ENCODE assay signal across 24 mouse cellular contexts in the genomic region with DNA sequence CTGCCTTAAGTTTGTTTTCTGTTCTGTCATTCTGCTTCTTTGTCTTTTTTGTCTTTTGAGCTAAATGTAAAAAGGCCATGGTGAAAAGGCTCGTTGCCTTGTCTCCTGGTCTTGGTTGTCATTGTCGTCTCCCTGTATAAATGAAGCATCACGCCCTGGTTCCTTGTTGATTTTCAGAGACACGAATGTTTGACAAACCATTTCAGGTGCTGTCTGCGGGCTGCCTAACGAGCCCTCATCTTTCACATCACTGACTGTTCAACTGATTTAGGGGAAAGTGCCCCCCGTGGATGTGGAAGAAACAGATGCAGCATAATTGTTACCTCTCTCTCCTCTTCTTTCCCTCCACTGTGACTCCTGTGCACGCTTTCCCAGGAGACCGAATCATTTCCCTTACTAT.
"Had no signal": no experiment of that assay in that cellular context is flagged by ENCODE, and none has a peak within 500 bp of the region (broad histone marks: within the 10 kb centered on the region; RNA-seq: fewer than 3 reads in every experiment).

No protein-coding gene starts in this region.

- H3K27ac ChIP-seq: heart, embryonic 10.5 days; heart, embryonic 13.5 days; heart, embryonic 15.5 days; hindbrain, embryonic 14.5 days; kidney, embryonic 15.5 days; kidney, postnatal 0 days; limb, embryonic 13.5 days; limb, embryonic 15.5 days; liver, embryonic 12.5 days had no signal

- ATAC-seq: hindbrain, embryonic 16.5 days; intestine, embryonic 16.5 days; liver, embryonic 12.5 days had no signal

- H3K4me2 ChIP-seq: heart, embryonic 13.5 days; heart, embryonic 15.5 days; hindbrain, embryonic 14.5 days; kidney, embryonic 15.5 days; limb, embryonic 13.5 days; limb, embryonic 15.5 days; liver, embryonic 12.5 days had no signal

- H3K9me3 ChIP-seq: heart, embryonic 10.5 days; heart, embryonic 13.5 days; heart, embryonic 15.5 days; kidney, embryonic 15.5 days; limb, embryonic 13.5 days; limb, embryonic 15.5 days; liver, embryonic 12.5 days had no signal

- H3K4me1 ChIP-seq: heart, embryonic 10.5 days; heart, embryonic 13.5 days; heart, embryonic 15.5 days; kidney, embryonic 15.5 days; limb, embryonic 13.5 days; limb, embryonic 15.5 days; liver, embryonic 12.5 days had no signal

- H3K36me3 ChIP-seq: heart, embryonic 10.5 days; heart, embryonic 13.5 days; heart, embryonic 15.5 days; kidney, embryonic 15.5 days; limb, embryonic 13.5 days; limb, embryonic 15.5 days; liver, embryonic 12.5 days had no signal

- H3K9ac ChIP-seq: heart, embryonic 13.5 days; heart, embryonic 15.5 days; hindbrain, embryonic 14.5 days; kidney, embryonic 15.5 days; limb, embryonic 13.5 days; limb, embryonic 15.5 days; liver, embryonic 12.5 days had no signal

- H3K27me3 ChIP-seq: heart, embryonic 15.5 days; kidney, embryonic 15.5 days; limb, embryonic 13.5 days; limb, embryonic 15.5 days; liver, embryonic 12.5 days had no signal

- DNase-seq: gastrocnemius, postnatal 14 days; gastrocnemius, postnatal 36 days; heart, adult 18-20 months; heart, postnatal 14 days; heart, postnatal 36 days; kidney, adult 11 months; kidney, adult 2 months; kidney, adult 9 months; kidney, postnatal 14 days; kidney, postnatal 36 days; layer of hippocampus, adult 9-11 months; layer of hippocampus, postnatal 36 days; left cerebral cortex, postnatal 4 days had no signal

- H3K4me3 ChIP-seq: heart, embryonic 10.5 days; heart, embryonic 13.5 days; heart, embryonic 15.5 days; kidney, embryonic 15.5 days; limb, embryonic 13.5 days; limb, embryonic 15.5 days; liver, embryonic 12.5 days had no signal
